Mouse (Mus musculus) brown adipose tissue, adult 24 weeks (tissue): ENCODE measurements around the gene Stim2. TPM values are rescaled to one million over a fixed set of nuclear protein-coding genes. Genes with fewer than 3 reads are reported as not detected.

Experiments used
- H3K27ac ChIP-seq: fragments of 200-500 bp; replicated peaks from 2 replicates; pipeline ENCODE4 v1.5.1; 2012; ENCODE audit warnings: low read depth, mild to moderate bottlenecking, low read length
- H3K4me1 ChIP-seq: fragments of 200-500 bp; 2 replicates; pipeline ENCODE4 v1.6.1; 2012; ENCODE audit warnings: low read length, mixed read lengths; ENCODE audit not compliant: control insufficient read depth, insufficient read depth, insufficient read length
- H3K4me3 ChIP-seq: fragments of 200-500 bp; 2 replicates; pipeline ENCODE4 v1.5.1; 2012; ENCODE audit warnings: low read depth, mild to moderate bottlenecking, low read length, moderate library complexity; ENCODE audit not compliant: insufficient read depth
- polyA plus RNA-seq: library from polyadenylated mRNA; stranded (reverse); fragments of >200 nt; gene quantifications from 2 replicates; pipeline ENCODE4 v1.2.4, GENCODE M21; 2012; ENCODE audit not compliant: missing spikeins, insufficient read depth, insufficient read length

Stim2 gene
- 10.8 and 12.6 TPM in 2 replicates for polyA plus RNA-seq

DNA sequence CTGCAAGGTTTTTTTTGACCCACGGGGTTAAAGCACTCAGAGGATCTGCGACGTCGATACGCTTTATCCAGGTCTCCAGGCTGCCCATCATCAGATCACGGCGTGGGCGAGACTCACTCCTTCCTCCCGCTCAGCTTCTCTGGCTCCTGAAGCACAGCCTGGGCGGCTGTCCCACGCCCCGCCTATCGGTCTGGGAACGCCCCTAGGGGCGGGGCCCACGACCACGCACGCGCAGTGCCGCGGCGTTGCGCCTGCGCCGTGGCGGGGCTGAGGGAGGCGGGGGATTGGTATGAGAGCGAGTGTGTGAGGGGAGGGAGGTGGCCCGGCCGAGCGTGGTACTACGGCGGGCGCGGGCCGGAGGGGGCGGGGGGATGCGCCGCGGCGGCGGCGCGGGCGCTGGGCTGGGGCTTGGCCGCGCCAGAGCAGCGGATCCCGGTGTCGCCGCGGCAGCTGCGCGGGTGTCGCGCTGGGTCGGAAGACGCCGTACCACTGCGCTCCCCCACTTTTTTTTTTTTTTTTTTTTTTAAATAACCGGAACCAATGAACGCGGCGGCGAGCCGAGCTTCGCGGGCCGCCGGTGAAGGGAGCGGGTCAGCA, at the start of gene Stim2:
Stim2 (plus strand) TSS at position 354 of the 597 bp plus-strand sequence.
- H3K4me3 ChIP-seq = peak within 1 kb of the TSS; percentile 90
- no peaks in the 10 kb centered on the region for H3K4me1 ChIP-seq
- H3K27ac ChIP-seq = peak within 1 kb of the TSS; percentile 77

- H3K4me3 ChIP-seq = no peak overlapping the region
- peak overlapping the region; percentile 99 for H3K27ac ChIP-seq
- H3K4me1 ChIP-seq = peaks cover 47% of the 10 kb centered on the region
Observed at GRCm38 (mm10) chr5:53948606-53949266, 49.6 kb upstream of the Stim2 start.

- Histone ChIP-seq H3K4me1 (peaks cover 43% of the 10 kb centered on the region), H3K27ac (peak overlapping the region; percentile 94), H3K4me3 (no peak overlapping the region)
Observed at GRCm38 (mm10) chr5:53950189-53950588, 48.1 kb upstream of the Stim2 start.

- Histone ChIP-seq H3K4me3 (no peak overlapping the region), H3K27ac (no peak overlapping the region), H3K4me1 (peaks cover 21% of the 10 kb centered on the region; the same call in 1 of the 2 replicates)
Observed at GRCm38 (mm10) chr5:53953216-53953615, 45.1 kb upstream of the Stim2 start.

- Histone ChIP-seq H3K27ac (no peak overlapping the region), H3K4me1 (peaks cover 16% of the 10 kb centered on the region; the same call in 1 of the 2 replicates), H3K4me3 (no peak overlapping the region)
Observed at GRCm38 (mm10) chr5:53953797-53954196, 44.5 kb upstream of the Stim2 start.

- Histone ChIP-seq H3K4me3 (no peak overlapping the region), H3K4me1 (peaks cover 6% of the 10 kb centered on the region; the same call in 1 of the 2 replicates), H3K27ac (no peak overlapping the region)
Observed at GRCm38 (mm10) chr5:53955966-53956365, 42.3 kb upstream of the Stim2 start.

GRCm38 (mm10) chr5:53956396-53957314, 41.6 kb upstream of the Stim2 start:
- Histone ChIP-seq H3K27ac (no peak overlapping the region), H3K4me3 (no peak overlapping the region), H3K4me1 (peaks cover 8% of the 10 kb centered on the region; the same call in 1 of the 2 replicates)

GRCm38 (mm10) chr5:53957348-53957747, 41.0 kb upstream of the Stim2 start:
- Histone ChIP-seq H3K4me1 (peaks cover 13% of the 10 kb centered on the region; the same call in 1 of the 2 replicates), H3K27ac (no peak overlapping the region), H3K4me3 (no peak overlapping the region)

GRCm38 (mm10) chr5:53961229-53961628, 37.1 kb upstream of the Stim2 start:
- H3K27ac ChIP-seq = no peak overlapping the region; the same call in 1 of the 2 replicates
- no peak overlapping the region for H3K4me3 ChIP-seq
- H3K4me1 ChIP-seq = peaks cover 8% of the 10 kb centered on the region; the same call in 1 of the 2 replicates

- Histone ChIP-seq H3K27ac (peak overlapping the region; percentile 82), H3K4me1 (peaks cover 8% of the 10 kb centered on the region; the same call in 1 of the 2 replicates)
Observed at GRCm38 (mm10) chr5:53961830-53962515, 36.3 kb upstream of the Stim2 start.

GRCm38 (mm10) chr5:53965656-53966055, 32.6 kb upstream of the Stim2 start:
- Histone ChIP-seq H3K4me3 (no peak overlapping the region), H3K27ac (no peak overlapping the region), H3K4me1 (peaks cover 17% of the 10 kb centered on the region)

More at GRCm38 (mm10) chr5:53961830-53962515, 36.3 kb upstream of the Stim2 start:
- no peak overlapping the region for H3K4me3 ChIP-seq

- Histone ChIP-seq H3K4me1 (peaks cover 8% of the 10 kb centered on the region), H3K27ac (no peak overlapping the region), H3K4me3 (no peak overlapping the region)
Observed at GRCm38 (mm10) chr5:53967560-53967959, 30.7 kb upstream of the Stim2 start.

DNA sequence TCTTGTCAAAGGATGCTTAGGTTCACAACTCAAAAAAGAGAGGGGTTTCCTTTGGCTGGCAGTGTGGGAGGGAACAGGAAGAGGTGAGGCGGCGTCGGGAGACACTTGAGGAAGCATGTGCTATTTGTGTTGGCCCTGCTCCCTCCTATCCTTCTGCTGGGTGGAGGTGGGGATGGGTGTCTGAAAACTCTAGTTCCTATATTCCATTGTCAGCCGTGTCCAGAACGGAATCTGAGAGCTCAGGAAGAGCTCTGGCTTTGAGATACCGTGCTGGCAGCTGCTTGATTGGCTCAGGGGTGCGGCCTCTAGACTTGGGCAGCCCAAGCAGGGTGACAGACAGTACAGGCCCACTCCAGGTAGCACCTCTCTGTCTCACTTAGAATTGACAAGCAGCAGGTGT, 28.1 kb upstream of the Stim2 start:
- Histone ChIP-seq H3K4me1 (peaks cover 8% of the 10 kb centered on the region), H3K4me3 (no peak overlapping the region), H3K27ac (peak overlapping the region; percentile 75)

DNA sequence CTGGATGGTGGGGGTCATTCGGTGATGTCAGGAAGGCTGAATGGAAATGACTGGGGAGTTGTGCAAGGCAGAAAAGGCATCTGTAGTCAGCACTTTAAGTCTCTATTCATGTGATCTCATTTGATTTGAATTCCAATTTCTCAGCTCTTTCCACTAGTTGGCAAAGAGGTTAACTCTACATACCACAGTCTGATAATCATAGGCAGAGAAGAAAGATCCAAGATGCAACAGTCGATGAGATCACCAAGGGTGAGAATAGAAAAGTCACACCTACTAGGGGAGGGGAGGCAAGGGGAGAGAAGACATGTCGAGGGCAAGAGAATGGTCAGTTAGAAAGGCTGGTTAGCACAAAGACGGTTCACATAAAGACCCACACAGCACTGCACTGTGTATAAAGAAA, 27.1 kb upstream of the Stim2 start:
- Histone ChIP-seq H3K4me3 (no peak overlapping the region), H3K4me1 (peaks cover 8% of the 10 kb centered on the region), H3K27ac (no peak overlapping the region; the same call in 1 of the 2 replicates)
